Mouse (Mus musculus): Measurements from ENCODE around the gene Astn2.

DNA sequence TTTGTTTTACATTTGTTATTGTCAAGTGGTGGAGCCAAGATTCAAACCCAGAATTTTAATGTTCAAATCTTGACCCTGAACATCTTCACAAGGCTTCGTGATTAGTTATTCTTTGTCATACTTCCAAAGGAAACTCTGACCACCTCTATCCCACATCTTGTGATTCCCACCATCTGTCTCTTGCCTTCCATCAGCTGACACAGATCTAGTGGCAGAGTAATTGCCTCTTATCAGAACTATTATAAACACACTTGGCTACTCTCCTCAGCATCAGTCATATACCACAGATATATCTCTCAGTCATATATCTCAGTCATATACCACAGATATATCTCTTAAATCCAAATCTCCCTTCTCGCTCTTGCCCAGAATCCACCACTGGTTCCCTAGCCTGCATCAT, 983.1 kb downstream of the Astn2 start:
- TF ChIP-seq CTCF (IDR thresholded peaks at IDR 0.05) (no peak), EP300 (IDR thresholded peaks at IDR 0.05) (no peak)
